Mouse (Mus musculus): ENCODE measurements at regions not wholly inside any gene's neighbourhood (a gene's known extent, or its start where the extent isn't known, plus 50 kb on each side); places are given as distances from the start of the nearest gene placed in this dataset.

DNA sequence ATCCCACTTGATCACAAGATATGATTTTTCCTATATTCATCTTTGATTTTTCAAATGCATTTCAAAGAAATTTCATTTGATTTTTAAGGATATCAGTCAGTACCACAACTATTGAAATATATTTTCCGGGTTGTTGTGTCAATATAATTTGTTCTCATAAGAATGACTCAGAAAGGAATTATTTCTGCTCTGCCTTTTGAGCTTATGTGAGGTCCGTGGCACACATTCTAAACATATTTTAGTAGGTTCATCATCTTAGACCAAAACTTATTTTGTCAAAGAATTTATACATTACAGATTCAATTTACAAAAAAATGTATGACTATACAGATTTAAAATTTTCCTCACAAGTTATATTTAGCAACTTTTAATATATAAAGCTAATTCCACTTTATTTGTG is 119.5 kb upstream of the Ntf3 start:
- 88% methylated on average over 2 of the region's 2 CpGs for WGBS

DNA sequence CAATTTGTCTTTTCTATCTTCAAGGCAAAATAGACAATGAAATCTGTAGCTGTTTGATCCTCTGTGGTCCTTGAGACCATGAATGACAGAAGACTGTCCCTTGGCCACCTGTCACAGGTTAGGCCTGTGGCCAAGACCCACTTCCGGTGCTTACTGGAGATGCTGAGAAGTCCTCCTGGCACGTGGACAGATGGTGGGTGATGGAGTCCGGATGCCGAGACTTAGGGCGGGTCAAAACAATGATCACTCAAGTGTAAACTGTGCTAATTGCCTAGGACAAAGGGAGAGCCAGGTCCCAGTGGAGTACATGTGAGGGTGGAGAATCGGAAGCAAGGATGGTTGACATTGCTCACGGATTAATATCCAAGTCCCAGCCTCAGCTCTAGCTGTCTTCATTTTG is 117.7 kb upstream of the Ntf3 start:
- 60% methylated on average over 7 of the region's 7 CpGs for WGBS
- no peaks in the 10 kb centered on the region for H3K4me1 ChIP-seq (ENCODE audit: control insufficient read depth, insufficient read depth, low read length)
- TF ChIP-seq CTCF (IDR thresholded peaks at IDR 0.05; ENCODE audit: insufficient read depth, low read depth, low read length): no peak
- TF ChIP-seq POLR2A (IDR thresholded peaks at IDR 0.05; ENCODE audit: insufficient read depth, low read depth, low read length): no peak
- no peak overlapping the region for H3K4me3 ChIP-seq (ENCODE audit: insufficient read depth, low read depth, low read length)
- no peak overlapping the region for H3K27ac ChIP-seq (ENCODE audit: insufficient read depth, low read depth, low read length)

More for the DNA sequence above, 119.5 kb upstream of the Ntf3 start:
- no peak overlapping the region for H3K27ac ChIP-seq (ENCODE audit: insufficient read depth, low read depth, low read length)
- no peaks in the 10 kb centered on the region for H3K4me1 ChIP-seq (ENCODE audit: control insufficient read depth, insufficient read depth, low read length)
- H3K4me3 ChIP-seq (ENCODE audit: insufficient read depth, low read depth, low read length): no peak overlapping the region
- TF ChIP-seq CTCF (IDR thresholded peaks at IDR 0.05; ENCODE audit: insufficient read depth, low read depth, low read length) (no peak), POLR2A (IDR thresholded peaks at IDR 0.05; ENCODE audit: insufficient read depth, low read depth, low read length) (no peak)

DNA sequence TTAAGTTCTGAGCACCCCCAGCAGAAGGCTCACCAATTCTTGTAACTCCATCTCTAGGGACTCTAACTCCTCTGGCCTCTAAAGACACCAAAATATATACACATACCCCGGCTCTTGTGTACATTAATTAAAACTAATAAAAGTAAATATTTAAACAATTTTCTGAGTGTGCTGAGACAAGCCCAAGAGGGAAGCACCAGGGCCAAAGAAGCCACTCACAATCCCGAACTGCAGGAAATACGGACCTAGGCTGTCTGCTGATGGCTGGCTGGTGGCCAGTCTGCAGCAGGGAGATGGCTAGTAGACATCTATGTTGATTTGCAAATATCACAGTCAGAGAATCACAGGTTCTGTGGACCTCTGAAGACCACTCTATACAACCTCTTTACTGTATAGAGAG is 113.6 kb upstream of the Ntf3 start:
- 88% methylated on average over 3 of the region's 3 CpGs for WGBS

DNA sequence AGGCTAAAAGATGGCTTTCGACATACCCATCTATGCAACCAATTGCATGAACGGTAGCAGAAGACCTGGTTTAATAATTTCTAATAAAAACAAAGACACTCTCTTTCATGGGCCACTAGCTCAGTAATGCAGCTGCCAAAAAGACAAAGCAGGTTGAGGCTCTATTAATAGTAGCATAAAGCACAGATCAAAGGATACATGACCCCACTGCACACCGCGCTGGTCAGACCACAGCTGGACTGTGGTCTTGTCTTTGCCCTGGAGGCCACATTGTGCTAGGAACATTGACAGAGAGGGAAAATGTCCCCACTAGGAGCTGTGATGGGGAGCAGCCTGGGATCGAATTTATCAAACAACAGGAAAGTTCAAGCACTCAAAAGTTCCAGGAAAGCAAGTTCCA is 79.3 kb upstream of the Ntf3 start:
- Histone ChIP-seq H3K4me3 (ENCODE audit: insufficient read depth, low read depth, low read length) (no peak overlapping the region), H3K27ac (ENCODE audit: insufficient read depth, low read depth, low read length) (no peak overlapping the region), H3K4me1 (ENCODE audit: control insufficient read depth, insufficient read depth, low read length) (no peaks in the 10 kb centered on the region)
- TF ChIP-seq CTCF (IDR thresholded peaks at IDR 0.05; ENCODE audit: insufficient read depth, low read depth, low read length) (no peak), POLR2A (IDR thresholded peaks at IDR 0.05; ENCODE audit: insufficient read depth, low read depth, low read length) (no peak)
- WGBS: 80% methylated on average over 5 of the region's 5 CpGs

More for the DNA sequence above, 113.6 kb upstream of the Ntf3 start:
- no peak overlapping the region for H3K27ac ChIP-seq (ENCODE audit: insufficient read depth, low read depth, low read length)
- no peaks in the 10 kb centered on the region for H3K4me1 ChIP-seq (ENCODE audit: control insufficient read depth, insufficient read depth, low read length)
- H3K4me3 ChIP-seq (ENCODE audit: insufficient read depth, low read depth, low read length): no peak overlapping the region
- TF ChIP-seq POLR2A (IDR thresholded peaks at IDR 0.05; ENCODE audit: insufficient read depth, low read depth, low read length) (no peak), CTCF (IDR thresholded peaks at IDR 0.05; ENCODE audit: insufficient read depth, low read depth, low read length) (no peak)

DNA sequence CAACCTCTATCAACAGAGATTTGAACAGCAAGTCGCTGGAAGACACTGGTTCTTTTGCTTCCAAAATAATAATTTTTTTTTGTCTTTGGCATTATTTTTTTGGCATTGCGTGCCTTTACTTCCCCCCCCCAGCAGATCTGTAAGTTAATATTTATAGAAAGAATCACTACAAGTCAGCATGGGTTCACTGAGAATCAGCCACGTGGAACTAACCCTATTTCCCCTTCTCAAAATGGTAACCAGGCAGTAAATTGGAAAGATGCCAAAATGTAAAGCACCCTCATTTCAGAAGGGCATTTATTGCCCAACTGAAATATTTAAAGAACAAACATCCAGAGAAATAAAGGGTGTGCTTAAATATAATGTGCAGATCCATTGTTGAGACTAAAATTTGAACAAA is 78.7 kb upstream of the Ntf3 start:
- 45% methylated on average over 3 of the region's 3 CpGs for WGBS
- Histone ChIP-seq H3K4me1 (ENCODE audit: control insufficient read depth, insufficient read depth, low read length) (no peaks in the 10 kb centered on the region), H3K4me3 (ENCODE audit: insufficient read depth, low read depth, low read length) (no peak overlapping the region), H3K27ac (ENCODE audit: insufficient read depth, low read depth, low read length) (no peak overlapping the region)
- no peak for TF ChIP-seq POLR2A (IDR thresholded peaks at IDR 0.05; ENCODE audit: insufficient read depth, low read depth, low read length)
- no peak for TF ChIP-seq CTCF (IDR thresholded peaks at IDR 0.05; ENCODE audit: insufficient read depth, low read depth, low read length)

DNA sequence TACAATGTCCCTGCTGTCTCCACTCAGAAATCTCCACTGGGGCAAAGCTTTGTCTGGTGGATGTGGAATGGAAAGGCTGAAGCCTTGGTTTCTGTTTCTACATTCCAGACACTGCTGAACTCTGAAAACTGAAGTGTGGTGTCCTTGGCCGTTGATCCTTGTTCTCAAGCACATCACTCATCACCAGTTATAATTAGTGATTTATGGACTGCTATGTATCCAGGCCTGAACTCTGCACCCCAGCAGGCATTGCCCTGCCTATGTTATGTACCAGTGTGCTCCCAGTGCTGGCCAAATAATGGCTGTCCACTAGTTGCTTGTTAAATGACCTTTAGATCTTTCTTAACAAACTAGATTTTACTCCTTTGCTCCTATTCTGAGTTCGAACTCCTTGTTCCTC is 75.6 kb upstream of the Ntf3 start:
- TF ChIP-seq CTCF (IDR thresholded peaks at IDR 0.05; ENCODE audit: insufficient read depth, low read depth, low read length): no peak
- no peak for TF ChIP-seq POLR2A (IDR thresholded peaks at IDR 0.05; ENCODE audit: insufficient read depth, low read depth, low read length)
- Histone ChIP-seq H3K4me3 (ENCODE audit: insufficient read depth, low read depth, low read length) (no peak overlapping the region), H3K4me1 (ENCODE audit: control insufficient read depth, insufficient read depth, low read length) (no peaks in the 10 kb centered on the region), H3K27ac (ENCODE audit: insufficient read depth, low read depth, low read length) (no peak overlapping the region)
- WGBS: 86% methylated on average over 2 of the region's 2 CpGs

DNA sequence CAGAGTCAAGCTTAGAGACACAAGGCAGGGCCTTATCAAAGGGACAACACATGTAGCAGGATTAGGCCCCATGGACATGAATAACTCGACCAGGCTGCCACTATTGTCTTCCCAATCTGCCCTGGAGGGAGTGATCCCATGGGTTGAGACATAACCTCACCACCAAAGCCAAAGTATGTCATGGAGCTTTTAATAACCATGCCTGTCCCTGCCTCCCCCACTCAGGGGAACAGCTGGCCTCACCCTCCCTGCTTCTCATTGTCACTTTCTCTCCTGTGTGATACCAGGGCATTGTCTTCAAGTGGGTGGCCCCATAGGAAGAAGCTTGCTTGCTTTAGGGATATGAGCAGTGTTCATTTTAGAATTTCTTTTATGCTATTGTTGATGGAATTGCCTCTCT is 73.5 kb upstream of the Ntf3 start:
- H3K4me3 ChIP-seq (ENCODE audit: insufficient read depth, low read depth, low read length): no peak overlapping the region
- H3K27ac ChIP-seq (ENCODE audit: insufficient read depth, low read depth, low read length): no peak overlapping the region
- no peaks in the 10 kb centered on the region for H3K4me1 ChIP-seq (ENCODE audit: control insufficient read depth, insufficient read depth, low read length)
- 47% methylated on average over 1 of the region's 1 CpGs for whole genome bisulfite sequencing
- TF ChIP-seq POLR2A (IDR thresholded peaks at IDR 0.05; ENCODE audit: insufficient read depth, low read depth, low read length): no peak
- no peak for TF ChIP-seq CTCF (IDR thresholded peaks at IDR 0.05; ENCODE audit: insufficient read depth, low read depth, low read length)

Data from olfactory bulb, adult 2 months (tissue).